Mouse (Mus musculus) yolk sac, embryonic 10.5 days (tissue): ENCODE measurements around the gene Esrrg.
A peak's percentile ranks its signal among the peaks of the same experiment; 100 is the strongest.

Experiments used
- DNase-seq: peaks from one replicate; pipeline ENCODE4 v3.0.0-alpha.2; 2017; ENCODE audit warnings: low spot score

Gene Esrrg

DNA sequence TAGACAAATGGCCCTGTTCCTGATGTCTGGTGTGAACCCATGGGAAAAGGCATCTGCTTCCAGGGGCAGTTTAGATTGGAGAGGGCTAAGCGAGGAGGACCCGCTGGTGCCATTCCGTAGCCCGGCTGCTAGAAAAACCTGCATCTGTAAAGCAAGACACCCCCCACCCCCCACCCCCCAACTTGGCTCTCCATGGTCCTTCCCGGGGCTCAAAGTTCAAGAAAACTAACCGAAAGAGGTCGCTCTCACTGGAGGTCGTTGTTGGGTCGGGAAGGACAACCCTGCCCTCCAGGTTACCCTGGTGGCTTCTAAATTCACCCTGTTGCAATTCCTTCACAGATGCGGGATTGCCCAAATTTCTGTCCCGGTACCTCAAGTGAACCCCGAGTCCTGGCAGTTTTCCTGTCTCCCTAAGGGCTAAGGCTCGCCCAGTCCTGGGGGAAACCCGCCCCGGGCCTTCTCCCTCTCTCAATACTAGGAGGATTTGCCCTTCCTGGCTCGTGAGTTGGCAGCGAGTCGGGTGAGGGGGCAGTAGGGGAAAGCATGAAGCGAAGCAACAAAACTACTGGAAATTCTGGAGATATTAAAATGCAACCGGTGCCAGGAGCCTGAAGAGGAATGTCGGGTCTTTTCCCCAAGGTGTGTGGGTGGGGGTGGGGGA, at the start of gene Esrrg:
TSS of gene Esrrg (plus strand) at position 531 of the 661 bp plus-strand sequence.
- DNase-seq: no peak

DNA sequence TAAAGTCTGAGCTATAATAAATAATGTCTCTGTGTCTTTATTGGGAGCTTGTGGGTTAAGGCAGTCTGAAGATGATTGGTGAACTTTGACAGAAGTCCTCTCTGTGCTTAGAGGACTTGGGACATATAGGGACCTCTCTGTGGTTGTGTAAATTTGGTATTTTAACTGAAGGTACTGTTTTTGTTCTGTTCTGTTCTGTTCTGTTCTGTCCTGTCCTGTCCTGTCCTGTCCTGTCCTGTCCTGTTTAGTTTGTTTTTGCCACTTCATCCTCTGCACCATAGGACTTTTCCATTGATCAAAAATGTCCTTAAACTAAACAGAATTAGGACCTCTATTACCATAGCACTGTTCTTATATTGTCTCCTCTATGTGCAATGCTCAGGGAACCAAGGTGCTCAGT, 24.6 kb upstream of the Esrrg start:
- DNase-seq: no peak

DNA sequence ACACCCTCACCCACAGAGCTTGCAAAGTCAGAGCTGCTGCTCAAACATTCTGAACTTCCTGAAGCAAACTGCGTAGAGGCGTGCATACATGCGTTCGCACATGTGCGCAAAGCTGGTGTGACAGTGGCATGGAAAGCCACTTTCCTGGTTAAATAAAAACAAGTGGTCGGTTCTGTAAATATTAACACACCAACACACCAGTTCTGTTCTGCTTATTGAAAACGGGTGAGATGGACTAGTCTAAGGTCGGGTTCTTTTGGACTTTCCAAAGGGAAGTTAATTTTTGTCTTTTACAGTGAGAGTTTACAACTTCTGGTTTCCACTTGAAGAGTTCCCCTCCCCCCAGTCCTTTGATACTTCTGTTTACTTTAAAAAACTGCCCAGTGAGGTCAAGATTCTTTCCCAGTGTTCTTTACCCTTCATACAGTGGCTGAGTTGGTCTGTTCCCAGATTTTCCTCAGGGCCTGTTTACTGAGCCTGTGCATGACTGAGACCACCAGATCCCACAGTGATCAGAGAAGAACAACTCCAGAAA, 22.0 kb upstream of the Esrrg start:
- DNase-seq: no peak

DNA sequence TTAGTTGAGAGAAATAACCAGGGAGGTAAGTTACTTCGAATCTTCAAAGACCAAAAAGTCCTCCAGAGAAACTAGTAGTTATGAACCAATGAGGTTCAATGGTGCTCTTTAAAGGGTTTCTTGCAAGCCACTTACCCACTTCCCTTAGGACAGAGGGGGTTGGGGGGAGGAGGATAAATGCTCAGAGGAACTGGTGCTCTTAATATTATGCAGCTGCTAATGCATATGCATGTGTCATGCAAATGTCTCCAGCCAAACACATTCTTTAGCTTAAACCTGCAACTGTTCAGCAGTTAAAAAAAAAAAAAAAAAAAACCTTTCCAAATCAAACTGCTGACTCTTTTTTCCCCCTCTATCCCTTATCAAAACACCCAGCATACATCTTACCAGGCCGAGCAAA, 5.6 kb upstream of the Esrrg start:
- no peak for DNase-seq

DNA sequence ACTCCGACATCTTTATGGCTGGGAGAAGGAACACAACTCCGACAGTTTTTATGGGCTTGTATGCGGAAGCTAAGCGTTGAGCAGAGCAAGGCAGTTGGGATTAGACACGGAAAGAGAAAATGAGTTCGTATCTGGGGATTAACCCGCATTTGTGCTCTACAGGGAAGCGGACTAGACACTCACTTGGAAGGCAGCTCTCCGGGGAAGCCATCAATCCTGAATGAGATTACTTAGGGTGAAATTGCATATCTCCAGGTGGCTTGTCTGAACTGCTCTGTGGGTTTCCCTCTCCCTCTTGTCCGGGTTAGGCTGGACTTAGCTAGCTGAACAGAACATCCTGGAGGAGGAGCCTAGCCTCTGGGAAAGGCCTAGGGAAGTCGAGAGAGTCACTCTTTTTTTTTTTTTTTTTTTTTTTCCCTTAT, 4.5 kb upstream of the Esrrg start:
- DNase-seq: no peak

DNA sequence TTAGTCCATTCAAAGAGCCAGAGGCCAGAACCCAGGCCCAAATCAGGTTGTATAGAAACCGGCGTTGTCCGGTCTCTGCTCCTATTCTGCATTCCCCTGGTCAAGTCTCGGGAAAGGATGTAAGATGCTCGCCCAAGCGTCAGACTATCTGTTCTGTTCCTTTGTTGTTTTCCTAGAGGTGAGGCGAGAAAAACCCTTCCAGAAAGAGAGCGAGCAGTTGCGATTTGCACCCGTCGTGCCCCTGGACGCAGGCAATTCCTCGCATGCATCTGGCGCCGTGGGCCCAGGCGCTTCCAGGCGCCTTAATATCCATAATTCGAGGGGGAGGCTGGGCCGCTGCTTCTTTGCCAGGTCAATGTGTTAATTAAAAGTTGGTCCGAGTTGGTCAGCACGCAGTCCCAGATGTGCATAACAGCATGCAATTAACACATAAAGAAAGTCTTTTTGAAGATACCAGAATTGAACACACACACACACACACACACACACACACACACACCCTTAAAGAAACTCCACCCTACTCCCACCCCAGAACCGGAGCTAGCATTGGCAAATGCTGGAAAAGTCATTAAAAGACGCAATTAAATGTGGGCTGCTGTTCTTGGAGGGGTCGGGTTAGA, 3.8 kb upstream of the Esrrg start:
- DNase-seq: no peak

DNA sequence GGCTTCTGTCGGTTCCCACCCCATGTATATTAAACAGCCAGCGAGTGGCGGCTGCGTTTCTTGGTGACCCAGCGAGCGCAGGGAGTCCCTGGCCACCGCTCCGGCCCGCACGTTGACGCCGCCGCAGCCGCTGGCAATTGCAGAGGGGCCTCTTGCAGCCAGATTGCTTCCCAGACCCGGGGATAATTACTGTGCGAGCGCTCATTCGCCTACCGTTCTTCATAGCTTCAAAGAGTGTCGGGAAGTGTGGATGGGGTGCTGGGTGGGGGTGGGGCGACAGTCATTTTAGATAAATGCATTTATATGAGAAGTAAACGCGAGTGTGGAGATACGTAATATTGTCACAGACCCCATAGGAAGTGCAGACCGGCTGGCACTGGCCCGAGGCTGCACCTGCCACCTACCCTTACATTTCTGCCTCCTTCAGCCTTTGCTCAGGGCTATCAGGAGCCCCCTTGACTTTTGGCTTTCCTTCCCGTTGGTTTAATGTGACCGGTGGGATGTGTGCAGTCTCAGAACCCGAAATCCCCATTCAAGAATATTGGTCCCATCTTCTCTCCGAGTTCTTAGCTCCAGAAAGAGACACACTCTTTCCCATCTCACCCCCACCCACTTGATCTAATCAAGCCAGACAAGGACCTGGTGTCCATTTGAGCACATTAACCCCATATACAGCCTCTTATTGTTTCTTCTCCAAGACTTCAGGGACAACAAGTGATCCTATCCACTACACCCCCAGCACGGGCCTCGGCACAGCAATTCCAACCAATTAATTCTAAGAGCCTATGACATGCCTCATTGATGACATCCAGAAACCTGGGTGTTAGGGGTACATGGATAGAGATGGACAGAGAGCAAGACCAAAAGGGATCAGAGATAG, 3.0 kb upstream of the Esrrg start:
- DNase-seq: no peak

DNA sequence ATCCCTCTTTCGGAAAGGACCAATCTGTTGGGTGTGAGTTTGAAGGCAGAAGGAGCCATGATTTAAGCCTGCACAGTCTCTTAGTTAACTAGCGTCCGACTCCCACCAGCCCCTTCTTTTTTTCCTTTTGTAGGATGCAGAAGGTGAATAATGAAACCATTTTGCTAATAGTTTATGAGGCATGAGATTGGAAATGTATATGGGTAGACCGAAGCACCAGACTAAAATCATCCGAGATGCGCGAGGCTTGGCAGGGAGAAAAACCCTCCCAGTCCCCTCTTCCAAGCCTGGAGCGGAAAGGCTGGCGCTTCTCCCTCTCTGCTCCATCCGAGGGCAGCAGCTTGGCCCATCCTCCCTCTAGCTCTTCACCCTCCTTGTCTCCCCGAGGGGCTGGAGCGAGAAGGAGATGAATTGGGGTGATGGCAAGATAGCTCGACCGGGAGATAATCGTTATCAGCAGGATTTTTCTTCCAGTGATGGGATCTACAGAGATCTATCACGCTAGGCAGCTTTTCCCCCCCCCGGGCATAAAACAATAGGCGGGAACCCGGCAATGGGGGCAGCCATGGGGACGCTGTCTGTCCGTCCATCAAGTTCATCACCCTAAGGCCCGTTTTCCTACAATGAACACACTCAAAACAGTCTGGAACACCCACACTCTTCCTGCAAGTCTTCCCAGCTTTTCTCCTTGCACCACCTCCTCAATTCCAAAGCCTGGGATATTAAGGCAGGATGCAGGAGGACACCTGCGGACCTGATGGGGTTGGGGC, 2.1 kb upstream of the Esrrg start:
- no peak for DNase-seq

DNA sequence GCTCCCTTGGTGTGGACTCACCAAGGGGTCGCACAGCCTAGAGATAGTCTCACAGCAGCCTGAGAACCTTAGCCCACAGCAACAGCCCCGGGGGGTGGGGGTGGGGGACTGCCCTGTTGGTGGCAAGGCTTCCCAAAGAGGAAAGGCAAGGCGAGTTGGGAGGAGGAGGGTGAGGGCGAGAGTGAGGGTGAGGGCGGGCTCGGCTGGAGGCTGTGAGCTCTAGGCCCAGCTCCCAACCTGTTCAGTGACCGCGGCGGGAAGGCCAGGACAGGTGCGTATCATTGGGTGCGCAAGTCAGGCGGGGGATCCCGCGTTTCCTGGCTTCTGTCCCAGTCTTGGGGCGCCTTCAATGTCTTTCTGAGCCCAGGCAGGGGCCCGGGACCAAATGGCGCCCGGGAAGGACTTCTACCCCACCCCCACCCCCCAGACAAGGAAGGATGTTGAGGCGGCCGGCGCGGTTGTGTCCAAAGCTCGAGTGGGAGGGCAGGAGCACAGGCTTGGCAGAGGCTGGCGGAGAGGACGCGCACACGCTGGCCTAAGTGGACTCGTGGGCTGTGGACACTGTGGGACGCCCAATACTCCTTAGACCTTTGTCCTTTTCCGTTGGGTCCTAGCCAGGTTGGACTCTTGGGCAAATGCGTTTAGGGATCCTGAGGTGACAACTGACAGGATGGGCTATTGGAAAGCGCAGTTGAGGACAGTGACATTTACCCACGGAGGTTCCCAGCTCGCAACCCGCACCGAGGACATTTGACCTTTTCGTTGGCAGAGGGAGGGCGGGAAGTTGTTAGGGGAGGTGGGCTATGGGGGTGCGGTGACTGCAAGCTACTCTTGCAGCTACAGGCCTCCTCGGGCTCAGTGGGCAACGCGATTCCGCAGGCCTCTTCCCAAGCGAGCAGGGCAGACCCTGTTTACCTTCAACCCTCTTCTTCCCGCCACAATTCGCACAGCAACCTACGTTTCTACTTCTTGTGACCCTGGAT, 1.2 kb upstream of the Esrrg start:
- DNase-seq: no peak

DNA sequence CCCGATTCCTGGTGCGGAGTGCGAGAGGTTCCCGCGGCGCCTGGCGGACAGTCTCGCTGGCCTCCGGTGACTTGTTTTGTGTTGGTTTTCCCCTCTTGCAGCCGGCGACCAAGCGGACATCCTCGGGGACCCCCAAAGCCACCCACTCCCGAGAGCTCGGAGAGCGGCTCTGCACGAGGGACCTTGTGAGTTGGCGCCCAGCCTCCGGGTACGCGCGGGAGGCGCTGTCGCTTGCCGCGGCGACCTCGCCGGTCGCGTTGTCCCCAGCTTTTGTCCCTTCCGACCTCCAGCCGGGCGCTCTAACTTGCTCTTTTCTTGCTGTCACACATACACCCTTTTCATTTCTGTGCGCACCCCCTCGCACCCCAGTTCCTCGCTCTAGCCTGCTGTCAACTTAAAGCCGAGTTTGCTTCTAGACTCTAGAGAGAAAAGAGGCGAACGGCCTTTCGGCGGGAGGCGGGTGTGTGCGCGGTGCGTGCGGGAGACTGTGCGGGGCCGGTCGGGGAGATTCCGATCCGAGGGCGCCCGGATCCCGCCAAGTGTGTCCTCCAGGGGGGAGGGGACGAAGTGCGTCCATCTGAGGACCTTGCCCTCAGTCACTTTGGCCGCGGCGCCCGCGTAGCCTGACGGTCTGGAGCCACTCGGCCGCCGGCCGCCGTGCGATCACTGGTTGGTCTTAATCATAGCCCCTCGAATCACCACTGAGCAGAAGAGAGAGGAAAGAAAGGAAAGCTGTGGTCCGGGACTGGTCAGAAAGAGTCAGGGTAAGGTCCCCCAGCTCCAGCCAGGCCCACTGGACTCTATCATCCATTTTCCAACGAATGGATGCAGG, 646 bp downstream of the Esrrg start:
- peak; percentile 43 for DNase-seq

DNA sequence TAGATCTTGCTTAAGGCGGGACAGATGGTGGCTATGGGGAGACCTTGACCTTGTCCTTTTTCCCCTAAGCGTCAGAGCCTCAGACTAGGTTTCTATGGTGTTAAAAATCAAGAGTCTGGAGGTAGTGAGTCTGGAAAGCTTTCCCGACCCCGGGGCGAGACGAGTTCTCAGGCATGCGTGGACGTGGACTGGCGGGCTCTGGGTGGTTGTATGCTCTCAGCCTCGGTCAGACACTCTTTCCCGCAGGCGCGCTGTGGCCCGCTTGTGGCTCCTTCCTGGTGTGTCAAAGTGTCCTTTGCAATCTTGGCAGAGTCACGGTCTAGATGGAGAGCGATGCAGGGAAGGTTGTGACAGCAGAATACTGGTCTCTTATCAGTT, 1.3 kb downstream of the Esrrg start:
- no peak for DNase-seq

DNA sequence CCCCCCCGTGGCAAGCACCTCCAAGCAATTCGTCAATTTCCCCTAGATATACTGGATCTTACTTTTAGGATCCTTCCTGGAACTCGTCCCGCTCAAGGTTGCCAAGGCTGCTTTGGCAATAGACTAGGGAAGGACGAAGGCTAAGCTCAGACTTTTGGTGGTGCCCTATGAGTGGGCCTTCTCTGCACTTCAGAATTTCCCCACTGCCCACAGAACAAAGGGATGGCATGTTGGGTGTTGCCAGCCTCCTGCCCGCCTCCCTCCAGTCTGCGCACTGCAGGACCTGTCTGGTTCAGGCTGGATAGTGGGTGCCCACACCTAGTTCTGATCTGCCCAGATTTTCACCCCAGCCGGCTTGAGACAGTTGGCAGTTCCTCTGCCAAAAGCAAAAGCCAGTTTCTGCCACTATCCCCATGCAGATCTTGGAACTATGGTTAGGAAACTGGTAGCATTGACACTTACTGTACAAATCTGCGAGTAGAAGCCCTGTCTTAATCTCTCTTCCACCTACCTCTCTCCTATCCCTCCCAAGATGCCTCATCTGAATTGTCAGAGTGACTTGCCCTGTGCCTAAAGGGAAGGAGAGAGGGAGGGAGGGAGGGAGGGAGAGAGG, 1.9 kb downstream of the Esrrg start:
- DNase-seq: no peak

DNA sequence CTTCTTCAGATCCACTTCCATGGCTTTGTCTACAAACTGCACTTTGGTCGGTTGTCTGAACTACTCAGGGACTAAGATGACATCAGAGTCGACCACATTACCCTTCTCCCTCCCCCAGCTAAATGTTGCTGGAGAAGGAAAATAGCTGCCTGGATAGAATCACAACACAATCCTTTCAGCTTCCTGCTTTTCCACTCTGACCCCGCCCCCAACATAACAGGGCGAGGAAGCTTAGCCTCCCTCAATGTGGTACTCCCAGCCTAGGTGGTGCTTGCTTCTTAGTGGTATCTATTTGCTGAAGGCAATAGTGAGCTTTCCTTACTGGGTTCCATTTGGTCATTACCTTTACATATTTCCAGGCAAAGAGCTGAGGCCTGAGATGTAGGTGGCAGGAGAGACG, 3.3 kb downstream of the Esrrg start:
- no peak for DNase-seq

DNA sequence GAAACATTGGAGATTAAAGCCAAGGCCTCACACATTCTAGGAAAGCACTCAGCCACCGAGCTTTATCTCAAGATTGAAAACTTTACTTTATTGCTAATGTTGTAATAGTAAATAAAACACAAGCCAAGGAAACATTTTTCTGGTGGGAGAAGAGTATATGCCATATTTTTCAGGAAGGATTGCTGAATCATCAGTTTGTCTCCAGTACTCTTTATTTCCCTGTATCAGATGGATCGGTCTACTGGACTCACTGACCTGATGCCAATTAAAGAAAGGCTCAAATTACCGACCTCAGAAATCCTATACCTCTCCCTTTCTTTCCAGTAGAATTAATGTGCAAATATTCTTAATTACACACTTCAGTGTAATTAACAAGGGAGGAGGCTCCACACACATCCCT, 4.7 kb downstream of the Esrrg start:
- no peak for DNase-seq

DNA sequence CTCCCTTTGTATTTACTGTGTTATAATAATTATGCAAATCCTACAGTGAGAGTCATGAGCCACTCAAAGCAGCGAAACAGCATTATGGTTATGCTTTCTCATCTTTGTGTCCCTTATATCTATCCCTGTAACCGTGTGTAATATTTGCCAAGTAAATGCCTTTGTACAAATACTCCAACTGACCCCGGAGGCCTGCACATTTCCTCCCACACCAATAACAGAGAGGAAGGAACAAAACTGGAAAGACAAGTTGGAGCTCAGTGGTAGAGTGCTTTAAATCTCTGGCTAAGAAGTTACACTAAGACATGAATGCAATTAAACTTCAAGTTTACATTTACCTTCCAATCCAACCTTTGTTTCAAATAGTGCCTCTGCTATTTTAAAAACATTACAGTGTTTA, 15.4 kb downstream of the Esrrg start:
- DNase-seq: no peak

DNA sequence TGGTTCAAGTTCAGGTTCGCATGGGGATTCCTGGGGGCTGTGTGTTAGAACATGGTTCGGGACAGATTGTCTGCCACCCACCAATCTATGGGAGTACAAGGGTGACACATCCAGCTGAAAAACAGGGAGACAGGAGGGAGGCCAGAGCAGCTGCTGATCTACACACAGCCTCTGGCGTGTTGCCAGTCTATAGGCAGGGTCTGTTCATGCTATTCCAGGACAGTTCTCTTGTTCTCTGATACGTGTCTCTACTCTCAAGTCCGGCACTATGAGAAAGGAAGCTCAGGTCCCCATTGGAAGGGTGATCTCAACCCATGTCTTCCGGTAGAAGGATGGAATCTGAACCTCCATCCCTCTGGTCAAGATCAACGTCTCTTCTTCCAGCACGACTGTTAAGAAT, 21.8 kb downstream of the Esrrg start:
- DNase-seq: no peak

DNA sequence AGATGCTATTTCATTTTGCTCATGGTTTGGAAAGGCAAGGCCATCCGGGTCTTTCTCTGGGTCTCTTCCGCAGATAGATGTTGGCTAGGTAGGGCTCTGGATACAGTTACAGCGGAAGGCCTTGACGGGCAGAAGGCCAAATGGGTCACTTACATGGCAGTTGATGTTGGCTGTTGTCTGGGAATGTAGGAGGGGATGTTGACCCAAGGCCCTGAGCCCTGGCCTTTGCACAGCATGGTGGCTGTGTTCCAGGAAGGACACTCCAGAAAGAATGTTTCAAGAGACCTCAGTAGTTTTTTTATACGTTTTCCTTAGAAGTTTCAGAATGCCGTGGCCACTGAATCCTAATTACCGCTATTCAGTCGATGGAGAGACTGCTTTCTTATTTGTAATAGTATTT, 22.9 kb downstream of the Esrrg start:
- no peak for DNase-seq

DNA sequence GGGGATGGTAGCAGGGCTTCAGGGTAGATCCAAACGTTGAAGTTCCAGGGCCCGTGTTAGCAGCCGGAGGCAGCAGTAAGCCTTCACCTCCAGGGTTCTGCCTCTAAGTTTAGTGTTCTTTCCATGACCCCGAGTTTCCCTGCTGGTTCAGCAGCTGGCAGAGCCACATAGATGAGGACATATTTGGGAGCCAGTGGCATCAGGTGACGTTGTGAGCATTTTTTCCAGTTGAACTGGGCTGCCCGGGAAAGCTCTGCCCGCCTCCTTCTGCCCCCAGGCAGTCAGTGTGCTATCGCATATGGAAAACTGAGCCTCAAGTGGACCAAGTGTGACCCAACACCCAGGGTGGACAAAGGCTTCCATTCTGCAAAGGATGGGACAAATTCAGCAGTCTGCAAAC, 36.7 kb downstream of the Esrrg start:
- no peak for DNase-seq

DNA sequence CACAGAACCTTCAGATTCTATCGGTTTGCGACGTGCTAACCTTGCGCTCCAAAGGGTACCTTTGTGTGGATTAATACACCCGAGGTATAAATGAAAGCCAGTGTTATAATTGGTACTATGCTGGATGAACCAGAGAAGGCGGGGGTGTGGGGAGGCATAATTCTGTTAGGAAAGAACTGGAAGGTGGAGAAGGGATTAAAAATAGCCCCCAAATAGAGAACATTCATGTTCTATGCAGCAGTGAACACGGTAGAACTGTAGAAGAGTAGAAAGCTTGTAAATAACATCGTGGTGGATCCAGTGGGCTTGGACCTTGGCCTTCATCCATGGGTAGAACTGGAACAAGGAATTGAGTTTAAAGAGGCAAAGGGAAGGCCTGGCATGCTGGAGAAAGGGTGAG, 40.0 kb downstream of the Esrrg start:
- no peak for DNase-seq

DNA sequence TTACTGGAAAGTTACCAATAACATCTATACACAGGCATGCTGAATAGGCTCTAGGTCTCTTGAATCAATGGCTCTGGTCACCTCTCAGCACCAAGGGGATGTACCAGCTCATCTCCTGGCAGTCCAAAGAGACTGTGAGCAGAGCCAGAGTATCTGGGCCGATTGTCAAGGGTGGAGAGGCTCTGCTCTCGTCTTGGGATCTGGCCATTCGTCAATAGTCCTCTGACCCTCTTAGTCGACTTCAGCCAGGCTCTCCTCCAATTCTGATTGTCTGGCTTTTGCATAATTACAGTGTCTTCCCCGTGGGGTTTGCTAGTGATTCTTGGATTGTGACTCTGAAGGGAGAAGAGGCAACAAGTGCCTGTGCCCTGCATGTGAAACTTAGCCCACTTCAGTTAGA, 41.3 kb downstream of the Esrrg start:
- DNase-seq: no peak
